Mouse (Mus musculus) CD4-positive, CD25-positive, alpha-beta regulatory T cell, adult 4 months (primary cell): ENCODE data around the gene Rala. TPM values are rescaled to one million over a fixed set of nuclear protein-coding genes. Genes with fewer than 3 reads are reported as not detected.

Experiments
- ATAC-seq: one replicate; pipeline ENCODE4 v1.8.0; 2017
- polyA plus RNA-seq, 2 experiments: library from polyadenylated mRNA; unstranded; fragments of 100-300 nt; shearing (Covaris generic); gene quantifications; one replicate each; pipeline ENCODE4 v1.2.1; 2017

Gene Rala
- polyA plus RNA-seq, 2 experiments from 2014 or later: 3.8 to 5.1 TPM

GRCm38 (mm10) chr13:17879061-17879460, 65.0 kb downstream of the Rala start:
- ATAC-seq: no peak

DNA sequence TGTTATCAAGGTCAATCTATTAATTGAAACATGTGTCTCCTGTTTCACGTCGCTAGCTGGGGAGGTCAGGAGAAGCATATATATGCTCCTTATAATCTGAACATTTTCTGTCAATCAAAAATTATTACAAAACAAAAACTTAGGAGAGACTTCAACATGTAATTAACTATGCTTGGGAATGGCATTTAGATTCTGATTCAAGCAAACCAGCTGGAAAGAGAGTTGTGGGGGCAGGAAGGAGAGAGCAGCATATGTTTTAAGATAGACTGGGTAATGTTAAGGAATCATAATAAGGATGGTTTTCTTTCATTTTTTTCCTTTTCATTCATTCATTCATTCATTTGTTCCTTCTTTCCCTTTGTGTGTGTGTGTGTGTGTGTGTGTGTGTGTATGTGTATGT, 77.3 kb downstream of the Rala start:
- no peak for ATAC-seq

DNA sequence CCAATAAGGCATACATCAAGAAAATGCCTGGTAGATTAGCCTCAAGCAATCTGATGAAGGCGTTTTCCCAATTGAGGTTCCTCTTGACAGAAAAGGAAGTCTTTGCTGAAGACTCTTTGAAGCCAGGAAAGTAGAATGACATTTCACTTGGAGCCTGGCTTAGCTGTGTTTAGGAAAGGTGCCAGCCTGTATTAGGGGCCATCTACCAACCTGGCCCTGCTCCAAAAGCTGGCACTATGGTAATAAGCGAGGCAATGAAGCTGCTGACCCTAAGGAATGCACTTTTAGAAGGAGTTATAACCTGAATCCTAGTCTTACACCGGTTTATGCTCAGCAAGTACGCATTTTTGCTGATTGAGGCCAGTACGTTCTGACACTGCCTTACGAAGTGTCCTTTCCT, 83.5 kb downstream of the Rala start:
- ATAC-seq: no peak

DNA sequence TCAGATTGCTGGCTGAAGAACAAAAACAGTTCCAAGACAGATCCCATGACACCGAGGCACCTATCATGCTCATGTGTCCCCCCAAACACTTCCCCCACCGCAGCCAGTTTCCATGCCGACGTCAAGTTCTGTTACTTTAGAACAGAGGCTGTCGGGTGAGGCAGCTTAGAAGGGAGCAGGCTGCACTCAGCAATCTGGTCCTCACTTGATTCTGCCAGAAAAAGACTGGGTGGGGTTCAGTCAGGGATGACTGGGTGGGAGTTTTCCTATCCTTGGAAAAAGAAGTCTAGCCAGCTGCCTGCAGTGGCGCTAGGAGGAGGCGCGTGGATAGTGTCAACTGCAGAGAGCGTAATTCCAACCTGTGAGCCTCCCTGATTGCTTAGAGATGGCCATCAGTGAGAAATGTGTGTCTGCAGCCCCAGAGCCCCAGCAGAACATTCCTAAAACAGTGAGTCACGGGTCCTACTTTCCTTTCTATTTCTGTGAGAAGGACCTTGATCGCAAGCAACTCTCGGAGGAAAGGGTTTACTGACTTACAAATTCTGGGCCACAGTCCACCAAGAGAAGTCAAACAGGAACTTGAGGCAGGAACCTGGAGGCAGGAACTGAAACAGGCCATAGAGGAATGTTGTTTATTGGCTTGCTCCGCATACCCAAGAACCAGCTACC, 84.5 kb downstream of the Rala start:
- ATAC-seq: no peak

- ATAC-seq: no peak
Observed at GRCm38 (mm10) chr13:17857046-17857445, 87.0 kb downstream of the Rala start.

- no peak for ATAC-seq
Observed at GRCm38 (mm10) chr13:17855492-17856138, 88.4 kb downstream of the Rala start.

- no peak for ATAC-seq
Observed at GRCm38 (mm10) chr13:17854755-17855154, 89.3 kb downstream of the Rala start.

DNA sequence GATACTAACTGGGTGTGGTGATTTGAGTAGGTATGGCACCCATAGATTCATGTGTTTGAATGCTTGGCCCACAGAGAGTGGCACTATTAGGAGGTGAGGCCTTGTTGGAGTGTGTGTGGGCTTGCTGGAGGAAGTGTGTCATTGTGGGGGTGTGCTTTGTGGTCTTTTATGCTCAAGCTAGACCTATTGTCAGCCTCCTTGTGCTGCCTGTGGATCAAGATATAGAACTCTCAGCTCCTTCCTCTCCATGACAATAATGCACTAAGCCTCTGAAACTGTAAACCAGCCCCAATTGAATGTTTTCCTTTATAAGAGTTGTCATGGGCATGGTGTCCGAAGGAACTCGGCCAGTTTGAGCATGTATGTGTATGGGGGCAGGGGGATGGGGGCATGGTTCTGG, 100.7 kb downstream of the Rala start:
- no peak for ATAC-seq

DNA sequence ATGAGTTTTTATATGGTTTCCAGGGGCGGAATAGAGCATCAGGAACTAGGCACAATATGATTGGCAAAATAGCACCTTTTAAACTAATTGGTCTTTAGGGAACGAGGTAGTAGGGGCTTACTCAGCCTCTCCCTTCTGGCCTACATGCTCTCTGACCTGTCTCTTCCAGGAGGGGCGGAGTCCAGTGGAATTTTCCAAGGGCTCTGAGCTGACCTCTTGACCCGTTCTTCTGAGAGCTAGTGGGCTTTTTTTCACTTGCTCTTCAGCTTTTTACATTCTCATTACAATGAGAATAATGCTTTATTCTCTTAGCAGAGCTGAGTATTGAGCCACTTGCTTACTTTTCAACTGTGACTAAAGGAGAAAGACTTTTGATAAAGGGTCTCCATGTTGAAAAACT, 101.3 kb downstream of the Rala start:
- ATAC-seq: no peak

GRCm38 (mm10) chr13:17839137-17839536, 104.9 kb downstream of the Rala start:
- no peak for ATAC-seq

DNA sequence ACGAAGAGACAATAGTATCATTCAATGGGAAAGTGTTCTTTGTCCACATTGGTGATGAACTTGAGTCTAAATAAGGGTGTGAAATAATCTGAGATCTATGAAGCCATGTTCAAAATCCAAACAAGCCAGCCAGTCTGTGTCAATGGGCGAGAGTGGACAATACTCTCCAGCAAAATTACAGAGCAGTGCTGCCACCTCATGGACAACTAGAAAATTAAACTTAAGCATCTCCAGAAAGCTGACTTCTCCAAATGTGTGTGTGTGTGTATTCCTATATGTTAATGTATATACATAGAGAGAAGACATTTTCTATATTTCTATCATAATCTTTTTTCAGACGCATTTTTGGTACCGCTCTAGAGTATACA, 105.6 kb downstream of the Rala start:
- peak; percentile 62 for ATAC-seq

DNA sequence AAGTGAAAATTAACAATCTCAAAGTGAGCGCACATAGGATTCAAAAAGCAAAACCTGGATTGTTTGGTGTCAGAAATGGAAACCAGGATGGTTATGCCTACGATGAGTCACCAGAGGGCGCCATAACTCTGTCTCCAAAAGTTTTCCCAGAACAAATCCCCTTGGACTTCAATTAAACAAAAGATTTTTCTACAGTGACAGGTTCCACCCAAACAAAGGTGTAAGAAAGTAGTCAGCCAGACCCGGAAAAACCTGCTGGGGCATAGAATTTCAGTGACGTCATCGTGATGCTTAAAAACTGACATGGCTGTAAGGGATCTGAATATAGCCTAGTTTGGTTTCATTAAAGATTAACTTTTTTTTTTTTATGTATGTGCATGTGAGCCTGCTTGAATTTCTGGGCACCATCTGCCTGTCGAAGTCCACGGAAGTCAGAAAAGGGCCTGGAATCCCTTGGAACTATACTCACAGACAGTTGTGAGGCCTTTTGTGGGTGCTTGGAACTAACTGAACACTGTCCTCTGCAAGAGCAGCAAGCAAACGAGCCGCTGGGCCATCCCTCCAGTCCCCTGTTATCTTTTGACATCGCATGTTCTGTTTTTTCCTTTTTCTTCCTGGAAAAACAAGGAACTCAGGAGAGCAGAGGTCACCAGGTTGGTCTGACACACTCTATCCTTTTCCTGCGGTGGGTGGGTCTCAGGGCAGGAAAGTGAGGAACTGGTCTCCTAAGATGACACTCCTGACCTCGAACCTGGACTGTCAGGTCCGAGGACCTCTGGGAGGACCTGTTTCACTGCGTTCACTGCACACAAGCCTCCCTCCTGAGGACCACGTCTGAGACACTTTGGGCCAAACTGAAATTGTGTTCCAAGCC, 106.2 kb downstream of the Rala start:
- ATAC-seq: peak; percentile 34

GRCm38 (mm10) chr13:17836808-17837207, 107.2 kb downstream of the Rala start:
- no peak for ATAC-seq

- ATAC-seq: no peak
Observed at GRCm38 (mm10) chr13:17832940-17833339, 111.1 kb downstream of the Rala start.

Other genes starting within 250 kb of the Rala start
- gene Mplkip, start 249.0 kb downstream of the Rala start, polyA plus RNA-seq: 10 to 100 TPM; 11.5 to 20.3 TPM
- 1 to 10 TPM in 1 of 2 experiments, not detected in 1; 1.1 TPM for gene Sugct, start 248.7 kb downstream of the Rala start, polyA plus RNA-seq
- gene Cdk13, start 139.1 kb downstream of the Rala start, polyA plus RNA-seq: 10 to 100 TPM; 26.7 to 28.0 TPM
- gene Yae1d1, start 49.1 kb upstream of the Rala start, polyA plus RNA-seq: 10 to 100 TPM; 17.3 to 18.7 TPM